Mouse (Mus musculus): Measurements from ENCODE around the gene Galntl6.

GRCm38 (mm10) chr8:57920326-57920903, 992.0 kb downstream of the Galntl6 start:
- TF ChIP-seq POLR2A (IDR thresholded peaks at IDR 0.05; ENCODE audit: low read depth, low read length) (no peak), CTCF (IDR thresholded peaks at IDR 0.05; ENCODE audit: extremely low read depth, insufficient read length, insufficient replicate concordance, low read depth, low read length) (no peak)
